Mouse (Mus musculus) neural tube, embryonic 11.5 days (tissue): Measurements from ENCODE around the gene Nav1. TPM values are rescaled to one million over a fixed set of nuclear protein-coding genes. Genes with fewer than 3 reads are reported as not detected.

ENCODE experiments used
- ATAC-seq: fragments of 200-750 bp; cut with Nextera tagmentation; 2 replicates; pipeline ENCODE4 v1.8.0; 2017; ENCODE audit warnings: moderate number of reproducible peaks, mild to moderate bottlenecking, moderate TSS enrichment, moderate library complexity; ENCODE audit not compliant: insufficient read depth, low FRiP score, low TSS enrichment
- DNase-seq: peaks from one replicate; pipeline ENCODE4 v3.0.0-alpha.2; 2015; ENCODE audit warnings: low spot score
- H3K27ac ChIP-seq: fragments of 300-500 bp; sonication (generic); 2 replicates; pipeline ENCODE4 v1.5.1; 2014; ENCODE audit warnings: low read depth, mild to moderate bottlenecking, low read length
- H3K27me3 ChIP-seq: fragments of 300-500 bp; sonication (generic); 2 replicates; pipeline ENCODE4 v1.6.1; 2014; ENCODE audit warnings: mild to moderate bottlenecking, low read length, mixed read lengths; ENCODE audit not compliant: control insufficient read depth, insufficient read depth
- H3K36me3 ChIP-seq: fragments of 300-500 bp; sonication (generic); 2 replicates; pipeline ENCODE4 v1.6.1; 2014; ENCODE audit warnings: mild to moderate bottlenecking, low read length, moderate library complexity, mixed read lengths; ENCODE audit not compliant: control insufficient read depth, insufficient read depth
- H3K4me1 ChIP-seq: fragments of 300-500 bp; sonication (generic); 2 replicates; pipeline ENCODE4 v1.6.1; 2014; ENCODE audit warnings: low read length, mixed read lengths; ENCODE audit not compliant: control insufficient read depth, insufficient read depth
- H3K4me2 ChIP-seq: fragments of 300-500 bp; sonication (generic); 2 replicates; pipeline ENCODE4 v1.6.1; 2014; ENCODE audit warnings: low read depth, mild to moderate bottlenecking, moderate library complexity
- H3K4me3 ChIP-seq: fragments of 300-500 bp; sonication (generic); 2 replicates; pipeline ENCODE4 v1.5.1; 2014; ENCODE audit warnings: low read depth, low read length
- H3K9ac ChIP-seq: fragments of 300-500 bp; sonication (generic); 2 replicates; pipeline ENCODE4 v1.6.1; 2014; ENCODE audit warnings: mild to moderate bottlenecking, low read length
- H3K9me3 ChIP-seq: fragments of 300-500 bp; sonication (generic); 2 replicates; pipeline ENCODE4 v1.6.1; 2016; ENCODE audit warnings: low read length; ENCODE audit not compliant: control insufficient read depth
- WGBS: fragments of 180-500 bp; shearing (Covaris S2); extraction: QIAGEN DNeasy Blood & Tissue Kit; methylation state at CpG from one replicate; pipeline ENCODE4 v1.1.7; 2014; 5-methylcytosine and 5-hydroxymethylcytosine counted together
- polyA plus RNA-seq: library from polyadenylated mRNA; unstranded; fragments of >200 nt; fragmentation: Nextera tagmentation; extraction: Ambion mirVana; gene quantifications from 2 replicates; pipeline ENCODE4 v1.2.1, GENCODE M21; 2014

Nav1 gene
- polyA plus RNA-seq, 1 experiment from 2014 or later: 18.1 TPM

- Histone ChIP-seq H3K27ac (no peak overlapping the region), H3K9me3 (no peaks in the 10 kb centered on the region), H3K36me3 (no peaks in the 10 kb centered on the region; the same call in 1 of the 2 replicates)
Observed at GRCm38 (mm10) chr1:135606355-135607015, 610 bp downstream of the Nav1 start.

GRCm38 (mm10) chr1:135605530-135605929 lies 1.6 kb downstream of the Nav1 start:
- no peaks in the 10 kb centered on the region; the same call in 1 of the 2 replicates for H3K36me3 ChIP-seq
- WGBS: 81% methylated on average over 5 of the region's 5 CpGs
- no peak overlapping the region for H3K4me3 ChIP-seq
- no peaks in the 10 kb centered on the region for H3K27me3 ChIP-seq
- H3K9ac ChIP-seq: no peak overlapping the region
- no peak for ATAC-seq
- H3K9me3 ChIP-seq: no peaks in the 10 kb centered on the region
- H3K4me2 ChIP-seq: no peak overlapping the region
- H3K4me1 ChIP-seq: peaks cover 14% of the 10 kb centered on the region
- H3K27ac ChIP-seq: no peak overlapping the region
- DNase-seq: no peak

More at GRCm38 (mm10) chr1:135606355-135607015, 610 bp downstream of the Nav1 start:
- ATAC-seq: no peak
- no peak overlapping the region for H3K4me3 ChIP-seq
- H3K4me1 ChIP-seq: peaks cover 12% of the 10 kb centered on the region
- WGBS: 90% methylated on average over 12 of the region's 12 CpGs
- no peak for DNase-seq
- no peak overlapping the region for H3K4me2 ChIP-seq
- no peaks in the 10 kb centered on the region for H3K27me3 ChIP-seq
- no peak overlapping the region for H3K9ac ChIP-seq

GRCm38 (mm10) chr1:135604361-135605052 lies 2.6 kb downstream of the Nav1 start:
- H3K4me2 ChIP-seq: no peak overlapping the region
- H3K27ac ChIP-seq: no peak overlapping the region
- no peaks in the 10 kb centered on the region for H3K27me3 ChIP-seq
- H3K4me1 ChIP-seq: peaks cover 16% of the 10 kb centered on the region
- DNase-seq (no peak), ATAC-seq (no peak)
- no peaks in the 10 kb centered on the region for H3K9me3 ChIP-seq
- H3K9ac ChIP-seq: no peak overlapping the region
- WGBS: 89% methylated on average over 7 of the region's 7 CpGs
- no peaks in the 10 kb centered on the region; the same call in 1 of the 2 replicates for H3K36me3 ChIP-seq
- H3K4me3 ChIP-seq: no peak overlapping the region

- ATAC-seq (no peak), DNase-seq (no peak)
- H3K27ac ChIP-seq: peak overlapping the region; percentile 44; the same call in 1 of the 2 replicates
- no peaks in the 10 kb centered on the region for H3K9me3 ChIP-seq
- H3K4me3 ChIP-seq: no peak overlapping the region
- no peak overlapping the region for H3K4me2 ChIP-seq
- H3K36me3 ChIP-seq: no peaks in the 10 kb centered on the region; the same call in 1 of the 2 replicates
- H3K4me1 ChIP-seq: peaks cover 16% of the 10 kb centered on the region
- H3K27me3 ChIP-seq: no peaks in the 10 kb centered on the region
- H3K9ac ChIP-seq: peak overlapping the region; percentile 29
- WGBS: 29% methylated on average over 11 of the region's 11 CpGs
Observed at GRCm38 (mm10) chr1:135603121-135603870, 3.8 kb downstream of the Nav1 start.

GRCm38 (mm10) chr1:135600023-135601005 lies 6.8 kb downstream of the Nav1 start:
- WGBS: 59% methylated on average over 15 of the region's 15 CpGs
- Histone ChIP-seq H3K27ac (no peak overlapping the region), H3K27me3 (no peaks in the 10 kb centered on the region), H3K4me1 (peaks cover 22% of the 10 kb centered on the region), H3K4me3 (no peak overlapping the region), H3K9me3 (no peaks in the 10 kb centered on the region), H3K9ac (no peak overlapping the region), H3K4me2 (no peak overlapping the region), H3K36me3 (no peaks in the 10 kb centered on the region)
- no peak for DNase-seq
- ATAC-seq: no peak

GRCm38 (mm10) chr1:135598251-135598879 lies 8.7 kb downstream of the Nav1 start:
- Histone ChIP-seq H3K4me3 (no peak overlapping the region), H3K9me3 (no peaks in the 10 kb centered on the region), H3K4me2 (no peak overlapping the region), H3K9ac (no peak overlapping the region), H3K4me1 (peaks cover 19% of the 10 kb centered on the region), H3K36me3 (no peaks in the 10 kb centered on the region), H3K27me3 (no peaks in the 10 kb centered on the region), H3K27ac (no peak overlapping the region)
- ATAC-seq (no peak), DNase-seq (no peak)
- 76% methylated on average over 8 of the region's 8 CpGs for WGBS

- no peak for DNase-seq
- peaks cover 7% of the 10 kb centered on the region for H3K4me1 ChIP-seq
- ATAC-seq: no peak
- H3K27me3 ChIP-seq: no peaks in the 10 kb centered on the region
- H3K27ac ChIP-seq: no peak overlapping the region
- no peak overlapping the region for H3K4me3 ChIP-seq
- no peaks in the 10 kb centered on the region for H3K36me3 ChIP-seq
- no peaks in the 10 kb centered on the region for H3K9me3 ChIP-seq
- WGBS: 45% methylated on average over 9 of the region's 9 CpGs
- H3K9ac ChIP-seq: no peak overlapping the region
- no peak overlapping the region for H3K4me2 ChIP-seq
Observed at GRCm38 (mm10) chr1:135594279-135594903, 12.7 kb downstream of the Nav1 start.
